Mouse (Mus musculus) splenic B cell, adult 2 months (primary cell): ENCODE measurements around the gene Lsm11.
A peak's percentile ranks its signal among the peaks of the same experiment; 100 is the strongest.

ENCODE experiments used
- DNase-seq: peaks from one replicate; pipeline ENCODE4 v3.0.0-alpha.2; 2011; ENCODE audit warnings: low read depth, low spot score
- H3K27me3 ChIP-seq: 2 replicates; pipeline ENCODE4 v1.6.1; 2012; ENCODE audit warnings: mild to moderate bottlenecking, low read length, moderate library complexity, mixed read lengths; ENCODE audit not compliant: control insufficient read depth, poor library complexity, insufficient read depth, severe bottlenecking
- H3K36me3 ChIP-seq: 2 replicates; pipeline ENCODE4 v1.6.1; 2012; ENCODE audit warnings: mild to moderate bottlenecking, low read length, moderate library complexity, mixed read lengths; ENCODE audit not compliant: control insufficient read depth, poor library complexity, insufficient read depth, severe bottlenecking

Gene Lsm11

GRCm38 (mm10) chr11:45910701-45911100 lies 34.0 kb downstream of the Lsm11 start:
- Histone ChIP-seq H3K36me3 (peaks cover 13% of the 10 kb centered on the region; the same call in 1 of the 2 replicates), H3K27me3 (no peaks in the 10 kb centered on the region)
- DNase-seq: no peak

- Histone ChIP-seq H3K36me3 (peaks cover 17% of the 10 kb centered on the region; the same call in 1 of the 2 replicates), H3K27me3 (no peaks in the 10 kb centered on the region)
- DNase-seq: no peak
Measured at GRCm38 (mm10) chr11:45908894-45909293, 35.8 kb downstream of the Lsm11 start.

- DNase-seq: no peak
- H3K36me3 ChIP-seq: peaks cover 23% of the 10 kb centered on the region; the same call in 1 of the 2 replicates
- no peaks in the 10 kb centered on the region for H3K27me3 ChIP-seq
Measured at GRCm38 (mm10) chr11:45908070-45908469, 36.7 kb downstream of the Lsm11 start.

GRCm38 (mm10) chr11:45907301-45907700 lies 37.4 kb downstream of the Lsm11 start:
- no peaks in the 10 kb centered on the region for H3K27me3 ChIP-seq
- peaks cover 24% of the 10 kb centered on the region; the same call in 1 of the 2 replicates for H3K36me3 ChIP-seq
- DNase-seq: no peak

- DNase-seq: no peak
- peaks cover 24% of the 10 kb centered on the region; the same call in 1 of the 2 replicates for H3K36me3 ChIP-seq
- H3K27me3 ChIP-seq: no peaks in the 10 kb centered on the region
Measured at GRCm38 (mm10) chr11:45906109-45906786, 38.5 kb downstream of the Lsm11 start.

GRCm38 (mm10) chr11:45900233-45901015 lies 44.3 kb downstream of the Lsm11 start:
- no peaks in the 10 kb centered on the region for H3K27me3 ChIP-seq
- H3K36me3 ChIP-seq: peaks cover 18% of the 10 kb centered on the region; the same call in 1 of the 2 replicates
- DNase-seq: no peak

GRCm38 (mm10) chr11:45897392-45897791 lies 47.3 kb downstream of the Lsm11 start:
- no peak for DNase-seq
- peaks cover 13% of the 10 kb centered on the region; the same call in 1 of the 2 replicates for H3K36me3 ChIP-seq

GRCm38 (mm10) chr11:45892861-45893360 lies 51.8 kb downstream of the Lsm11 start:
- peaks cover 15% of the 10 kb centered on the region for H3K36me3 ChIP-seq
- DNase-seq: no peak
- no peaks in the 10 kb centered on the region for H3K27me3 ChIP-seq

More at GRCm38 (mm10) chr11:45897392-45897791, 47.3 kb downstream of the Lsm11 start:
- no peaks in the 10 kb centered on the region for H3K27me3 ChIP-seq

- H3K27me3 ChIP-seq: no peaks in the 10 kb centered on the region
- peaks cover 16% of the 10 kb centered on the region for H3K36me3 ChIP-seq
Measured at GRCm38 (mm10) chr11:45890423-45890822, 54.3 kb downstream of the Lsm11 start.

GRCm38 (mm10) chr11:45889981-45890380 lies 54.8 kb downstream of the Lsm11 start:
- Histone ChIP-seq H3K36me3 (peaks cover 13% of the 10 kb centered on the region), H3K27me3 (no peaks in the 10 kb centered on the region)
- DNase-seq: no peak

More at GRCm38 (mm10) chr11:45890423-45890822, 54.3 kb downstream of the Lsm11 start:
- no peak for DNase-seq

GRCm38 (mm10) chr11:45888471-45889030 lies 56.2 kb downstream of the Lsm11 start:
- H3K36me3 ChIP-seq: peaks cover 11% of the 10 kb centered on the region
- H3K27me3 ChIP-seq: no peaks in the 10 kb centered on the region
- no peak for DNase-seq

GRCm38 (mm10) chr11:45886596-45886995 lies 58.1 kb downstream of the Lsm11 start:
- peaks cover 5% of the 10 kb centered on the region for H3K36me3 ChIP-seq
- DNase-seq: no peak
- no peaks in the 10 kb centered on the region for H3K27me3 ChIP-seq

- DNase-seq: no peak
- H3K36me3 ChIP-seq: peaks cover 5% of the 10 kb centered on the region
- H3K27me3 ChIP-seq: no peaks in the 10 kb centered on the region
Measured at GRCm38 (mm10) chr11:45885606-45886230, 59.0 kb downstream of the Lsm11 start.

GRCm38 (mm10) chr11:45884029-45884428 lies 60.7 kb downstream of the Lsm11 start:
- no peaks in the 10 kb centered on the region for H3K27me3 ChIP-seq
- peaks cover 5% of the 10 kb centered on the region for H3K36me3 ChIP-seq
- peak; percentile 84 for DNase-seq
